In the genomic region with DNA sequence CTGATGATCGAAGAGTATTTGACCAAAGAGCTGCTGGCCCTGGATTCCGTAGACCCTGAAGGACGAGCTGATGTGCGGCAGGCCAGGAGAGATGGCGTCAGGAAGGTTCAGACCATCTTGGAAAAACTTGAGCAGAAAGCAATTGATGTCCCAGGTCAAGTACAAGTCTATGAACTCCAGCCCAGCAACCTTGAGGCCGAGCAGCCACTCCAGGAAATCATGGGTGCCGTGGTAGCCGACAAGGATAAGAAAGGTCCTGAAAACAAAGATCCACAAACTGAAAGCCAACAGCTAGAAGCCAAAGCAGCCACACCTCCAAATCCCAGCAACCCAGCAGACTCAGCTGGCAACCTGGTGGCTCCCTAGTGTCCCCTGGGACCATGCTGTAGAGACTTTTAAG, we compare ENCODE assay signal across 16 mouse cellular contexts.
"Had no signal": no experiment of that assay in that cellular context is flagged by ENCODE, and none has a peak within 500 bp of the region (broad histone marks: within the 10 kb centered on the region; RNA-seq: fewer than 3 reads in every experiment).

No protein-coding gene starts in this region.

- H3K36me3 ChIP-seq: neural tube, embryonic 15.5 days had no signal

- H3K4me3 ChIP-seq: neural tube, embryonic 13.5 days; neural tube, embryonic 15.5 days; stomach, embryonic 15.5 days had no signal

- H3K27me3 ChIP-seq: neural tube, embryonic 13.5 days; neural tube, embryonic 15.5 days; stomach, embryonic 15.5 days had no signal

- H3K27ac ChIP-seq: neural tube, embryonic 13.5 days; neural tube, embryonic 15.5 days; stomach, embryonic 15.5 days; stomach, postnatal 0 days had no signal

- DNase-seq: retina, postnatal 1 day; right cerebral cortex, adult 18-20 months; right cerebral cortex, postnatal 14 days; right cerebral cortex, postnatal 25 days; right cerebral cortex, postnatal 4 days; spleen, adult 18-20 months; thymus, adult 18-20 months; thymus, adult 2 months; thymus, postnatal 14 days; thymus, postnatal 25 days; thymus, postnatal 36 days; thymus, postnatal 4 days had no signal

- H3K9me3 ChIP-seq: neural tube, embryonic 13.5 days; neural tube, embryonic 15.5 days; stomach, embryonic 15.5 days had no signal
